Mouse (Mus musculus): ENCODE measurements around the gene Cfap20. TPM values are rescaled to one million over a fixed set of nuclear protein-coding genes. Genes with fewer than 3 reads are reported as not detected.

Gene Cfap20
- 46.8 and 47.4 TPM in 2 replicates for total RNA-seq (2021)
- long read RNA-seq, experiment 1, transcript Cfap20-201 (6 exons, 1,295 nt), result major isoform, 64 of 88 reads
- long read RNA-seq, experiment 1, transcript Cfap20-205 (5 exons, 1,023 nt), result minor isoform, 5 of 88 reads
- long read RNA-seq, experiment 1, partial matches to known transcripts, result 1 of 88 reads
- long read RNA-seq, experiment 1, other reads (novel, unspliced or antisense), result 16 of 88 reads
- long read RNA-seq, experiment 2, transcript Cfap20-201 (6 exons, 1,295 nt), result major isoform, 56 of 68 reads
- long read RNA-seq, experiment 2, partial matches to known transcripts, result 3 of 68 reads
- long read RNA-seq, experiment 2, other reads (novel, unspliced or antisense), result 7 of 68 reads

GRCm38 (mm10) chr8:95434686-95435439 is at the start of gene Cfap20:
Gene Cfap20 (minus strand): TSS chr8:95434869.
- DNase-seq, result peak; percentile 100

- no peak for DNase-seq
Measured at GRCm38 (mm10) chr8:95470008-95470407, 35.3 kb upstream of the Cfap20 start.

- DNase-seq, result no peak
Measured at GRCm38 (mm10) chr8:95468995-95469394, 34.3 kb upstream of the Cfap20 start.

- DNase-seq, result peak; percentile 59
Measured at GRCm38 (mm10) chr8:95466543-95466942, 31.9 kb upstream of the Cfap20 start.

- DNase-seq, result no peak
Measured at GRCm38 (mm10) chr8:95452518-95452917, 17.8 kb upstream of the Cfap20 start.

- DNase-seq, result no peak
Measured at GRCm38 (mm10) chr8:95450271-95450670, 15.6 kb upstream of the Cfap20 start.

GRCm38 (mm10) chr8:95447661-95448060 is 13.0 kb upstream of the Cfap20 start:
- peak; percentile 77 for DNase-seq

- peak; percentile 62 for DNase-seq
Measured at GRCm38 (mm10) chr8:95445042-95445441, 10.4 kb upstream of the Cfap20 start.

- DNase-seq, result no peak
Measured at GRCm38 (mm10) chr8:95441491-95442039, 6.9 kb upstream of the Cfap20 start.

GRCm38 (mm10) chr8:95440168-95440709 is 5.6 kb upstream of the Cfap20 start:
- DNase-seq, result no peak

- DNase-seq, result no peak
Measured at GRCm38 (mm10) chr8:95439421-95439820, 4.8 kb upstream of the Cfap20 start.

GRCm38 (mm10) chr8:95437341-95437992 is 2.8 kb upstream of the Cfap20 start:
- no peak for DNase-seq

- DNase-seq, result no peak
Measured at GRCm38 (mm10) chr8:95435930-95436329, 1.3 kb upstream of the Cfap20 start.

- DNase-seq, result no peak
Measured at GRCm38 (mm10) chr8:95435471-95435870, 802 bp upstream of the Cfap20 start.

- DNase-seq, result peak; percentile 57
Measured at GRCm38 (mm10) chr8:95434233-95434632, 436 bp downstream of the Cfap20 start.

GRCm38 (mm10) chr8:95433124-95433523 is 1.5 kb downstream of the Cfap20 start:
- DNase-seq, result no peak

GRCm38 (mm10) chr8:95432471-95432870 is 2.2 kb downstream of the Cfap20 start:
- no peak for DNase-seq

GRCm38 (mm10) chr8:95429945-95430344 is 4.7 kb downstream of the Cfap20 start:
- DNase-seq, result peak; percentile 76

GRCm38 (mm10) chr8:95427594-95428535 is 6.8 kb downstream of the Cfap20 start:
- DNase-seq, result peak; percentile 87

- DNase-seq, result no peak
Measured at GRCm38 (mm10) chr8:95426781-95427281, 7.8 kb downstream of the Cfap20 start.

- no peak for DNase-seq
Measured at GRCm38 (mm10) chr8:95424682-95425081, 10.0 kb downstream of the Cfap20 start.
